Mouse (Mus musculus) cerebellum, adult 2 months (tissue): ENCODE data around the gene Hsf5.

Experiments
- CTCF ChIP-seq: fragments of 200-500 bp; IDR thresholded peaks from 2 replicates; pipeline ENCODE4 v1.5.1; 2011; ENCODE audit warnings: low read depth, mild to moderate bottlenecking, control low read depth, low read length, moderate library complexity, borderline replicate concordance; ENCODE audit not compliant: insufficient read depth
- POLR2A ChIP-seq: fragments of 200-500 bp; IDR thresholded peaks from 2 replicates; pipeline ENCODE4 v1.6.1; 2011; ENCODE audit warnings: low read length, control low read depth, borderline replicate concordance; ENCODE audit not compliant: insufficient read depth

GRCm38 (mm10) chr11:87617606-87618005, 642 bp downstream of the Hsf5 start:
- TF ChIP-seq POLR2A (no peak), CTCF (no peak)
